Mouse (Mus musculus) midbrain, embryonic 14.5 days (tissue): ENCODE results near the gene Plscr4. TPM values are rescaled to one million over a fixed set of nuclear protein-coding genes. Genes with fewer than 3 reads are reported as not detected.

ENCODE experiments used
- ATAC-seq: fragments of 200-750 bp; cut with Nextera tagmentation; 2 replicates; pipeline ENCODE4 v1.8.0; 2017; ENCODE audit warnings: moderate number of reproducible peaks, moderate library complexity; ENCODE audit not compliant: low FRiP score, low TSS enrichment
- DNase-seq: peaks from one replicate; pipeline ENCODE4 v3.0.0-alpha.2; 2015
- H3K27ac ChIP-seq: fragments of 300-500 bp; sonication (generic); replicated peaks from 2 replicates; pipeline ENCODE4 v1.5.1; 2014; ENCODE audit warnings: mild to moderate bottlenecking, low read depth, low read length, moderate library complexity
- H3K27me3 ChIP-seq: fragments of 300-500 bp; sonication (generic); 2 replicates; pipeline ENCODE4 v1.6.1; 2014; ENCODE audit warnings: low read length, control low read depth, mixed read lengths; ENCODE audit not compliant: control insufficient read depth, insufficient read depth
- H3K36me3 ChIP-seq: fragments of 300-500 bp; sonication (generic); 2 replicates; pipeline ENCODE4 v1.6.1; 2014; ENCODE audit warnings: low read length, control low read depth; ENCODE audit not compliant: control insufficient read depth, insufficient read depth
- H3K4me1 ChIP-seq: fragments of 300-500 bp; sonication (generic); 2 replicates; pipeline ENCODE4 v1.6.1; 2014; ENCODE audit warnings: mild to moderate bottlenecking, antibody characterized with exemption, low read length, control low read depth; ENCODE audit not compliant: control insufficient read depth, insufficient read depth
- H3K4me2 ChIP-seq: fragments of 300-500 bp; sonication (generic); 2 replicates; pipeline ENCODE4 v1.6.1; 2014; ENCODE audit warnings: mild to moderate bottlenecking, low read length, moderate library complexity
- H3K4me3 ChIP-seq: fragments of 300-500 bp; sonication (generic); replicated peaks from 2 replicates; pipeline ENCODE4 v1.5.1; 2014; ENCODE audit warnings: low read depth, low read length
- H3K9ac ChIP-seq: fragments of 300-500 bp; sonication (generic); replicated peaks from 2 replicates; pipeline ENCODE4 v1.6.1; 2014; ENCODE audit warnings: mild to moderate bottlenecking, low read length, moderate library complexity
- H3K9me3 ChIP-seq: fragments of 300-500 bp; sonication (generic); 2 replicates; pipeline ENCODE4 v1.6.1; 2016; ENCODE audit warnings: low read length, control low read depth, mixed read lengths; ENCODE audit not compliant: control insufficient read depth
- WGBS: fragments of 180-500 bp; shearing (Covaris S2); extraction: QIAGEN DNeasy Blood & Tissue Kit; methylation state at CpG from one replicate; pipeline ENCODE4 v1.1.7; 2014; 5-methylcytosine and 5-hydroxymethylcytosine counted together
- polyA plus RNA-seq: library from polyadenylated mRNA; unstranded; fragments of >200 nt; fragmentation: Nextera tagmentation; extraction: Ambion mirVana; gene quantifications from 2 replicates; pipeline ENCODE4 v1.2.1, GENCODE M21; 2014

Plscr4 gene
- polyA plus RNA-seq, 1 experiment from 2014 or later, result 1.2 TPM

DNA sequence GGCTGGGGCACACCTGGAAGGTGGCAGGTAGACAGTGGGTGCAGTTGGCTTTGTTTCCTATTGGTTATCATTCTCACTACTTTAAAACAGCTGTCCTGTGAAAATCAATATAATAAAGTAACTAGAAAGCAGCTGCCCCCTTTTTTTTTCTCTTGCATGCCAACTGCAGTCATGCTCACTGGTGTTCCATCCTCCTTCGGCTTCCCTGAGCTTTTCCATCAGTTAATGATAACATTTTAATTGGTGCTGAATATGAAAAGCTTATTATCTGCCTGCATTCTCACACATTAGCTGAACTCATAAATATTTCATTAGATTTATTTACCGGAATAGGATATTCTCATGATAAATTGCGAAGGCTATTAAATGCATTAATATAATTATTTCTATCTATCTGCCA lies 33.1 kb downstream of the Plscr4 start:
- no peak overlapping the region for H3K9ac ChIP-seq
- no peaks in the 10 kb centered on the region for H3K36me3 ChIP-seq
- no peak overlapping the region for H3K4me2 ChIP-seq
- peak; percentile 31 for DNase-seq
- no peaks in the 10 kb centered on the region for H3K4me1 ChIP-seq
- H3K4me3 ChIP-seq, result no peak overlapping the region
- WGBS, result 50% methylated on average over 3 of the region's 3 CpGs
- H3K9me3 ChIP-seq, result no peaks in the 10 kb centered on the region
- H3K27me3 ChIP-seq, result no peaks in the 10 kb centered on the region
- no peak overlapping the region for H3K27ac ChIP-seq
- no peak for ATAC-seq

GRCm38 (mm10) chr9:92491274-92491673 lies 34.1 kb downstream of the Plscr4 start:
- no peaks in the 10 kb centered on the region for H3K36me3 ChIP-seq
- no peak overlapping the region for H3K4me2 ChIP-seq
- H3K9ac ChIP-seq, result no peak overlapping the region
- H3K27me3 ChIP-seq, result no peaks in the 10 kb centered on the region
- WGBS, result 83% methylated on average over 2 of the region's 2 CpGs
- H3K27ac ChIP-seq, result no peak overlapping the region
- DNase-seq, result no peak
- H3K4me1 ChIP-seq, result no peaks in the 10 kb centered on the region
- H3K4me3 ChIP-seq, result no peak overlapping the region
- no peaks in the 10 kb centered on the region for H3K9me3 ChIP-seq
- ATAC-seq, result no peak

DNA sequence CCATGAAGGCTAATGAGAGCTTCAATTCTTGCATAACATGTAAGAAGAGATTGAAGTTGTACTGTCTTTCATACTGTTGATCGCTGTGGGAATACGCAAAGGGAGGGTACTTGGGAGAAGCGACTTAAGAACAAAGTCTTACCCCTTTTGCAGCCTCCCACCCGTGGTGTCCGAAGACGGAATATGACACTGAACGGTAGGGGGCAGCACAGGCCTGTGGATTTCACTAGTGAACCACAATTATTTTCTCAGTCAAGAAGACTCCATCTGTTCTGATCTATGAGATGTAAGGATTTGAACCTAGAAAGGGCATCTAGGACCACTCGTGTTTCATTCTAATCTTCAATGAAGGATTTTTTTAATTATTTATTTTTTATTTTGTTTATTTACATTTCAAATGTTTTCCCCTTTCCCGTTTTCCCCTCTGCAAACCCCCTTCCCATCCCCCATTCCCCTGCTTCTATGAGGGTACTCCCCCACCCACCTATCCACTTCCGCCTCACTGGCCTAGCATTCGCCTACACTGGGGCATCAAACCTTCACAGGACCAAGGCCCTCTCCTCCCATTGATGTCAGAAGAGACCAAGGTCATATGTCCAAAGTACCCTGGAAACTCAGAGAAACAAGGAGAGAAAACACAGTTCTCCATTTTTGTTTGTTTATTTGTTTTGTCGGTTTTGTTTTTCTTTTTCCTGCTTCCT lies 42.7 kb downstream of the Plscr4 start:
- peak; percentile 89 for DNase-seq
- H3K27me3 ChIP-seq, result no peaks in the 10 kb centered on the region
- WGBS, result 44% methylated on average over 12 of the region's 12 CpGs
- H3K4me2 ChIP-seq, result no peak overlapping the region
- peak; percentile 71; the same call in 1 of the 2 replicates for ATAC-seq
- no peaks in the 10 kb centered on the region for H3K36me3 ChIP-seq
- no peak overlapping the region for H3K9ac ChIP-seq
- no peaks in the 10 kb centered on the region for H3K9me3 ChIP-seq
- no peak overlapping the region for H3K27ac ChIP-seq
- no peak overlapping the region for H3K4me3 ChIP-seq
- H3K4me1 ChIP-seq, result no peaks in the 10 kb centered on the region

DNA sequence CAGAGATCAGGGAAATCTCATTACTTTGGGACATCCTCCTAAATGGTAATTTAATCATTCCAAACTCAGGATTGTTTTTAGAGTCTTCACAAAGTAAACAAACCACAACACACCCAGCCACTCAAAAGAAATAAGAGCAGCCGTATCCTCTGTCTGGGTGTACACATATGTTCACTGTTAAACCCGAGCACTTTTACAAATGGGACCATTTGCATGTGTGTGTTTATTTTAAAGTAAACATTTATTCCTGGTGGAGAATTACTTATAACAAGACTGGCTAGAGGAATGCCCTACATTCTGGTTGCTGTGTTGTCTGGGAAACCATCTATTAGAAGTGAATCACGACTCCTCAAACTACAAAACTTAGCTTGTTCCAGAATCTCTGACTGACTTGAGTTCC lies 47.1 kb downstream of the Plscr4 start:
- H3K27ac ChIP-seq, result no peak overlapping the region
- no peaks in the 10 kb centered on the region for H3K4me1 ChIP-seq
- no peak overlapping the region for H3K4me2 ChIP-seq
- no peaks in the 10 kb centered on the region for H3K36me3 ChIP-seq
- no peaks in the 10 kb centered on the region for H3K27me3 ChIP-seq
- H3K9me3 ChIP-seq, result no peaks in the 10 kb centered on the region
- DNase-seq (no peak), ATAC-seq (no peak)
- 87% methylated on average over 3 of the region's 3 CpGs for WGBS
- H3K9ac ChIP-seq, result no peak overlapping the region
- H3K4me3 ChIP-seq, result no peak overlapping the region

DNA sequence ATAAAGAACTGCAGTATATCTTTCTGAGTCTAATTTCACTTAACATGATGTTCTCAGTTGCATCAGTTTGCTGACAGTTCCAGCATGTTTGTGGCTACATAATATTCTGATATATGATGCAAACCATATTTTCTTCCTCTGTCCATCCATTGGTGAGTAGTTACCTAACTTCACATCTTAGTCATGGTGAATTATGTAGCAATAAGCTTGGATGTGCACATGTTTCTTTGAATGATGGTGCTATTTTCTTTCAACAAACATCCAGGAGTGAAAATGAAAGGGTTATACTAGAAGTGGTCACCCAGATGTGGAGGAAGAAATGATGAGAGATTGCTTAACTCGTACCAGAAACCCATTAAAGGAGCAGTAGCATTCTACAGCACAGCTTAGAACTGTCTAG lies 47.7 kb downstream of the Plscr4 start:
- H3K36me3 ChIP-seq, result no peaks in the 10 kb centered on the region
- no peak overlapping the region for H3K4me3 ChIP-seq
- H3K9me3 ChIP-seq, result no peaks in the 10 kb centered on the region
- H3K4me1 ChIP-seq, result no peaks in the 10 kb centered on the region
- H3K27ac ChIP-seq, result no peak overlapping the region
- no peak for ATAC-seq
- no peak overlapping the region for H3K4me2 ChIP-seq
- DNase-seq, result no peak
- 84% methylated on average over 1 of the region's 1 CpGs for WGBS
- no peaks in the 10 kb centered on the region for H3K27me3 ChIP-seq
- H3K9ac ChIP-seq, result no peak overlapping the region

DNA sequence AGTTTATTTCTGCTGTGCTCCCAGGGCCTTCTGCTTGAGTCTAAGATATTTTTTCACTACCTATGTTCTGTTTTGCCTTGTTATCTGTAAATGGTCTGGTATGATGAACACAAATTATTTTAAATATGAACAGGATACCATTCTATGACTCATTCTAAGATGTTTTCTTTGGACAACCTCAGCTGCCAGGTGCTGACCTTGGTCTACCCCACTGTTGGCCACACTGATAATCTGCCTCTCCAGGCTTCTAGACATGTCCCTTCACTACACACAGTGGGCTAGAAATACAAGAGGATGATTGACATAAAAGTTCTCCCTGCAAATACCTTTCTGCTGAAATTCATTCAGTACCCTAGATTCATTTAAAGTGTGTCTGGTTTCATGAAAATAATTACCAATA lies 54.5 kb downstream of the Plscr4 start:
- Histone ChIP-seq H3K4me2 (no peak overlapping the region), H3K9me3 (no peaks in the 10 kb centered on the region), H3K27me3 (no peaks in the 10 kb centered on the region), H3K36me3 (no peaks in the 10 kb centered on the region), H3K4me1 (no peaks in the 10 kb centered on the region), H3K9ac (no peak overlapping the region), H3K27ac (no peak overlapping the region), H3K4me3 (no peak overlapping the region)
- DNase-seq (no peak), ATAC-seq (no peak)

GRCm38 (mm10) chr9:92517036-92517435 lies 59.9 kb downstream of the Plscr4 start:
- 99% methylated on average over 12 of the region's 12 CpGs for WGBS
- H3K4me1 ChIP-seq, result no peaks in the 10 kb centered on the region
- H3K9me3 ChIP-seq, result peaks cover 5% of the 10 kb centered on the region
- no peak overlapping the region for H3K4me2 ChIP-seq
- DNase-seq (no peak), ATAC-seq (no peak)
- H3K9ac ChIP-seq, result no peak overlapping the region
- H3K4me3 ChIP-seq, result no peak overlapping the region
- H3K36me3 ChIP-seq, result no peaks in the 10 kb centered on the region
- H3K27ac ChIP-seq, result no peak overlapping the region
- no peaks in the 10 kb centered on the region for H3K27me3 ChIP-seq

- no peaks in the 10 kb centered on the region for H3K27me3 ChIP-seq
- H3K4me3 ChIP-seq, result no peak overlapping the region
- no peak overlapping the region for H3K9ac ChIP-seq
- no peaks in the 10 kb centered on the region for H3K36me3 ChIP-seq
- ATAC-seq, result no peak
- H3K4me1 ChIP-seq, result no peaks in the 10 kb centered on the region
- H3K27ac ChIP-seq, result no peak overlapping the region
- DNase-seq, result no peak
- 90% methylated on average over 10 of the region's 10 CpGs for WGBS
- peaks cover 5% of the 10 kb centered on the region for H3K9me3 ChIP-seq
- no peak overlapping the region for H3K4me2 ChIP-seq
These were observed 63.6 kb downstream of the Plscr4 start for GRCm38 (mm10) chr9:92520751-92521150.

DNA sequence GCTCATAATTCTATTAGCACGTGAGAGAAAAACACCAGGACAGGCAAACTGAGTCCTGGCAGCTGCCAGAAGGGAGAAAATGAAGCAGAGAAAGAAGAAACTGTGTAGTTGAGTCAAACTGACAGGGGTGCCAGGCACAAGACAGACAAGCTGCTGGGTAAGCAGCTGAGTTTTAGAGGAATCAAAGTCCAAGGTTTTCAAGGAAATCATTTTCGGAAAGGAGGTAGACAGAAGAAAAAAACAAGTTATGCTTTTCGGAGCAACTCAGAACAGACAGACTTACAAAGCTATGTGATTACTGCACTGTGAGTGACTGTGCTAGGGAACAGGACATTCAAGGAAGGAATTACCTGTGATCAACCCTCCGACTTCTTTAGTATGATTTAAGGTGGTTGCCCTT lies 67.3 kb downstream of the Plscr4 start:
- DNase-seq, result no peak
- no peaks in the 10 kb centered on the region for H3K9me3 ChIP-seq
- no peak for ATAC-seq
- no peaks in the 10 kb centered on the region for H3K36me3 ChIP-seq
- no peaks in the 10 kb centered on the region for H3K27me3 ChIP-seq
- no peak overlapping the region for H3K4me2 ChIP-seq
- H3K9ac ChIP-seq, result no peak overlapping the region
- H3K4me1 ChIP-seq, result no peaks in the 10 kb centered on the region
- 87% methylated on average over 4 of the region's 4 CpGs for WGBS
- H3K27ac ChIP-seq, result no peak overlapping the region
- H3K4me3 ChIP-seq, result no peak overlapping the region
